Mouse (Mus musculus): ENCODE data around the gene Cnpy1.

GRCm38 (mm10) chr5:28292281-28292680 lies 46.7 kb upstream of the Cnpy1 start:
- no peak for TF ChIP-seq POLR2A (IDR thresholded peaks at IDR 0.05; ENCODE audit: control insufficient read depth, extremely low read depth, insufficient read depth, low read length, poor library complexity)
- TF ChIP-seq CTCF (IDR thresholded peaks at IDR 0.05; ENCODE audit: borderline replicate concordance, control insufficient read depth, extremely low read depth, insufficient read depth, low read length, poor library complexity), result no peak

All from thymus, adult 2 months (tissue).